Mouse (Mus musculus) kidney, adult 2 months (tissue): Measurements from ENCODE around the gene Ctsf. TPM values are rescaled to one million over a fixed set of nuclear protein-coding genes. Genes with fewer than 3 reads are reported as not detected.
"Not testable (repeated sequence)": the region's sequence is repeated elsewhere in the genome, so short reads cannot be mapped to it uniquely, and the experiment has no call there.

Source experiments
- DNase-seq: peaks from one replicate; pipeline ENCODE4 v3.0.0; 2021
- H3K27ac ChIP-seq: fragments of 200-500 bp; 2 replicates; pipeline ENCODE4 v1.5.1; 2012; ENCODE audit warnings: low read depth, low read length, control low read depth, inconsistent platforms; ENCODE audit not compliant: insufficient read depth
- H3K27me3 ChIP-seq: fragments of 200-500 bp; replicated peaks from 2 replicates; pipeline ENCODE4 v1.6.1; 2012; ENCODE audit warnings: mild to moderate bottlenecking, moderate library complexity, low read length, inconsistent platforms; ENCODE audit not compliant: control insufficient read depth, insufficient read depth
- H3K36me3 ChIP-seq: fragments of 200-500 bp; 2 replicates; pipeline ENCODE4 v1.6.1; 2012; ENCODE audit warnings: mild to moderate bottlenecking, moderate library complexity, low read length, inconsistent platforms; ENCODE audit not compliant: control insufficient read depth, insufficient read depth
- H3K4me1 ChIP-seq: fragments of 200-500 bp; 2 replicates; pipeline ENCODE4 v1.6.1; 2011; ENCODE audit warnings: low read length; ENCODE audit not compliant: control insufficient read depth, insufficient read depth
- H3K4me3 ChIP-seq: fragments of 200-500 bp; 2 replicates; pipeline ENCODE4 v1.5.1; 2011; ENCODE audit warnings: mild to moderate bottlenecking, low read depth, low read length, control low read depth; ENCODE audit not compliant: insufficient read depth
- CTCF ChIP-seq: fragments of 200-500 bp; conservative IDR thresholded peaks from 2 replicates; pipeline ENCODE4 v1.5.1; 2011; ENCODE audit warnings: low read depth, mild to moderate bottlenecking, control low read depth, low read length, moderate library complexity, mixed read lengths; ENCODE audit not compliant: insufficient read depth, insufficient read length
- POLR2A ChIP-seq: fragments of 200-500 bp; IDR thresholded peaks from one replicate; pipeline ENCODE4 v1.6.1; 2011; ENCODE audit warnings: low read depth, low read length, control low read depth
- WGBS: fragments of 180-500 bp; shearing (Covaris S2); methylation state at CpG from one replicate; pipeline ENCODE4 v1.1.7; 2018; 5-methylcytosine and 5-hydroxymethylcytosine counted together
- polyA plus RNA-seq: library from polyadenylated mRNA; depleted of rRNA; stranded (reverse); fragments of >200 nt; gene quantifications from 2 replicates; pipeline ENCODE4 v1.2.3, GENCODE M21; 2012; rRNA removed

Gene Ctsf
- 150 and 249 TPM in 2 replicates for polyA plus RNA-seq

DNA sequence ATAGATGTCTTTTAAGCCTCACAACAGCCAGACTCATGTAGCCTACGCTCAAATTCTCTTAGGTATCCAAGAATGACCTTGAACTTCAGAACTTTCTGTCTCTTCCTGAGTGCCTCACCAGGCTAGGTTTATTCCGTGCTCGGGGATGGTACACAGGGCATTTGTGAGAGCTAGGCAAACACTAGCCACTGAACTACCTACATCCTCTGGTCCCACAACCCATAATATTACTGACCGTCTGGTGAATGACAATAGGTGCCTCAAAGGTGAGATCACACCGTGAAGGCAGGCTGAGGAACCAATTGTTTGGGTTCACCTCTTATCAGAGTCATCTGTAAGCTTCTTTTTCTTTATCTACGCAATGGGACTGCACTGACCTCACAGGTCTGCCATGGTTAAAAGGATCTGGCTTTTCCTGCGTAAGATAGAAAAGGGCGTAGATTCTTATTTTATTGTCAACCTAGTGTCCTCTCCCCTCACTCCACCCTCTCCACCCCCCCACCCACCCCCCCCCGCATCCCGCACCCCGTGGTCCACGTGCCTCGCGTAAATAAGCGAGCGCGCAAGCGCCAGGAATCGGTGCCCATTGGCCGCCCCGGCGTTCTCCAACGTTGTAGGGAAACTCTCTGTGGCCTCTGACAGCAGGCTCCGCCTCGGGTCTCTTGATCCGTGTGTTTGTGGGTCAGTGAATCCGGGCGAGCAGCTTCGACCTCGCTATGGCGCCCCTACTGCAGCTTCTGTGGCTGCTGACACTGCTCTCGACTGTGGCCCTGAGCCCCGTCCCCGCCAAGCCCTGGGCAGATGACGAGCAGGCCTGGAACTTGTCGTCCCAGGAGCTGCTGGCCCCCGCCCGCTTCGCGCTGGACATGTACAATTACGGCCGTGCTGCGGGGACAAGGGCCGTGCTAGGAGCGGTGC, at the start of gene Ctsf:
TSS of gene Ctsf (plus strand) at position 579 of the 918 bp plus-strand sequence.
- Histone ChIP-seq H3K4me3 (peak within 1 kb of the TSS; percentile 71), H3K27me3 (no peaks in the 10 kb centered on the region), H3K36me3 (no peaks in the 10 kb centered on the region), H3K4me1 (peaks cover 10% of the 10 kb centered on the region; the same call in 1 of the 2 replicates), H3K27ac (peak within 1 kb of the TSS; percentile 37)
- TF ChIP-seq CTCF, result no peak
- TF ChIP-seq POLR2A, result peak; percentile 36
- DNase-seq, result peak; percentile 97
- WGBS, result 3% methylated on average over 45 of the region's 45 CpGs

DNA sequence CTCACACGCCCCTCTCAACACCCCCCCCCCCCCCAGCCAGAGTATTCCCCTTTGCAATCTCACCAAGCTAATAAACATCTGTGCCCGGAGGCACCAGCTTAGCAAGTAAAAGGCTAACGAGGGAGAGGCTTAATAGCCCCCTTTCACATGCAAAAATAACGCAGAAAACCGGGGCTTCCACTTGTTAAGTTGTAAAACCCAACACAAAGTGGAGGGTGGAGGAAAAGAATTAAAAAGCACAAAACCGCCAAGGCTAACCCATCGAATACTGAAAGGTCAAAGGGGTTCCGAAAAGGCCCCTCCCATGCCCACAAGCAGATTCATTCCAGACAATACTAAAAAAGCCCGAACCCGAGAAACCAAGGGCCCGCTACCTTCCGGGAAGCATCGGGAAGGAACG, 44.6 kb upstream of the Ctsf start:
- Histone ChIP-seq H3K4me1 (peaks cover 11% of the 10 kb centered on the region; the same call in 1 of the 2 replicates), H3K4me3 (peak overlapping the region; percentile 70), H3K27me3 (no peaks in the 10 kb centered on the region), H3K27ac (peak overlapping the region; percentile 19; the same call in 1 of the 2 replicates), H3K36me3 (no peaks in the 10 kb centered on the region)
- TF ChIP-seq CTCF (no peak), POLR2A (no peak)
- under 1% methylated on average over 14 of the region's 14 CpGs for WGBS
- DNase-seq, result no peak

GRCm38 (mm10) chr19:4810746-4811062, 44.2 kb upstream of the Ctsf start:
- under 1% methylated on average over 17 of the region's 17 CpGs for WGBS
- Histone ChIP-seq H3K4me1 (peaks cover 11% of the 10 kb centered on the region; the same call in 1 of the 2 replicates), H3K4me3 (peak overlapping the region; percentile 70), H3K27ac (peak overlapping the region; percentile 91), H3K36me3 (no peaks in the 10 kb centered on the region), H3K27me3 (no peaks in the 10 kb centered on the region)
- no peak for TF ChIP-seq POLR2A
- no peak for TF ChIP-seq CTCF
- no peak for DNase-seq

GRCm38 (mm10) chr19:4811063-4811908, 43.6 kb upstream of the Ctsf start, which contains the start of the genes Gm21992 and Rbm14:
Gm21992 (minus strand) TSS chr19:4811612.
Rbm14 (minus strand) TSS chr19:4811634.
- TF ChIP-seq POLR2A (peak; percentile 97), CTCF (no peak)
- Histone ChIP-seq H3K36me3 (no peaks in the 10 kb centered on the region), H3K27ac (peak within 1 kb of the TSS; percentile 91), H3K4me1 (peaks cover 11% of the 10 kb centered on the region; the same call in 1 of the 2 replicates), H3K27me3 (no peaks in the 10 kb centered on the region), H3K4me3 (peak within 1 kb of the TSS; percentile 75)
- DNase-seq, result peak; percentile 100
- WGBS, result under 1% methylated on average over 83 of the region's 83 CpGs

- peaks cover 11% of the 10 kb centered on the region; the same call in 1 of the 2 replicates for H3K4me1 ChIP-seq
- peak overlapping the region; percentile 85 for H3K27ac ChIP-seq
- peak overlapping the region; percentile 75 for H3K4me3 ChIP-seq
- H3K36me3 ChIP-seq, result no peaks in the 10 kb centered on the region
- WGBS, result 2% methylated on average over 12 of the region's 12 CpGs
- no peak for DNase-seq
- no peaks in the 10 kb centered on the region for H3K27me3 ChIP-seq
- TF ChIP-seq POLR2A (no peak), CTCF (no peak)
Measured at GRCm38 (mm10) chr19:4811909-4812242, 43.1 kb upstream of the Ctsf start.

GRCm38 (mm10) chr19:4812334-4812949, 42.5 kb upstream of the Ctsf start:
- H3K36me3 ChIP-seq, H3K27me3 ChIP-seq, DNase-seq, H3K4me3 ChIP-seq, H3K27ac ChIP-seq: not testable (repeated sequence)
- WGBS, result 74% methylated on average over 8 of the region's 8 CpGs
- H3K4me1 ChIP-seq, result peaks cover 14% of the 10 kb centered on the region
